27 mouse cellular contexts compared by ENCODE assay signal in the genomic region with DNA sequence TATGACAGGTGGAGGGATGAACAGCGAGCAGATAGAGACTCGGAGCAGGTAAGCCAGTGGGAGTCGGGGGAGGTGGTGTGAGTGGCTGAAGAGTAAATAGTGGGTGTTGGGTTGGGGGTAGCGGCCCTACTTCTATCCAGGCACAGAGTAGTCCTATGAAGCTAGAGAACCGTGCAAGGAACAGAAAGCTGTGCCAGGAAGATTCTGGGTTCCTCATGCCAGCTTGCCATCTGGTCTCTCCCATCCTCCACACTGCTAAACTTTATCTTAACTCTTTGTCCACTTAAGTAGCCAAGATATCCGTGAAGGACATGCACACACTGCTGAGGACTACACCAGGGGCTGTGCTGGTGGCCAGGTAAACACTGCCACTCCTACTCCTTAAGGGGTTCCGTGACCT.
DNase-seq lines count a peak whose midpoint lies in the region; ATAC-seq and TF ChIP-seq lines count a peak whose summit lies in the region.
"Had no signal": no experiment of that assay in that cellular context is flagged by ENCODE, and none has a peak within 500 bp of the region (broad histone marks: within the 10 kb centered on the region; RNA-seq: fewer than 3 reads in every experiment).

No protein-coding gene starts in this region.

- peaks cover 7% of the 10 kb centered on the region for H3K4me1 ChIP-seq in midbrain, postnatal 0 days (ENCODE audit: insufficient read depth, low read length)
- H3K4me1 ChIP-seq in midbrain, embryonic 11.5 days (ENCODE audit: control insufficient read depth, insufficient read depth, low read length) = no peaks in the 10 kb centered on the region
- H3K4me1 ChIP-seq: embryonic facial prominence, embryonic 13.5 days; embryonic facial prominence, embryonic 15.5 days; forebrain, embryonic 10.5 days had no signal

- no peak for DNase-seq in frontal cortex, postnatal 10 days (ENCODE audit: low spot score in 2 of 2)
- peak; percentile 21 for DNase-seq in midbrain, postnatal 0 days (ENCODE audit: low spot score)
- DNase-seq in midbrain, embryonic 11.5 days (ENCODE audit: low spot score, missing footprints) = no peak
- DNase-seq in brain, adult 2 months (ENCODE audit: low read depth, low spot score) = peak; percentile 53
- DNase-seq: adrenal gland, adult 8-10 months; adrenal gland, postnatal 14 days; adrenal gland, postnatal 36 days; B cell, adult 2 months; cerebellum, adult 11 months; cerebellum, adult 18-20 months; cerebellum, adult 8-10 months; cerebellum, adult 9-11 months; cerebellum, postnatal 36 days; embryo, embryonic 11 days had no signal

- ATAC-seq in frontal cortex, adult (ENCODE audit: low TSS enrichment) = peak; percentile 60
- no peak for ATAC-seq in midbrain, postnatal 0 days (ENCODE audit: low FRiP score)
- ATAC-seq in midbrain, embryonic 11.5 days (ENCODE audit: low FRiP score) = no peak
- ATAC-seq: activated CD4-positive, CD25-positive, alpha-beta regulatory T cell, adult 4 months; CD4-positive, CD25-positive, alpha-beta regulatory T cell, adult 4 months; forebrain, embryonic 14.5 days; forebrain, embryonic 16.5 days; Patski had no signal

- H3K9ac ChIP-seq in midbrain, postnatal 0 days (replicated peaks; ENCODE audit: low read length, poor library complexity, severe bottlenecking) = no peak overlapping the region
- H3K9ac ChIP-seq in midbrain, embryonic 11.5 days (ENCODE audit: low read length) = no peak overlapping the region
- H3K9ac ChIP-seq: embryonic facial prominence, embryonic 13.5 days; embryonic facial prominence, embryonic 15.5 days; forebrain, embryonic 12.5 days had no signal

- no peak for TF ChIP-seq CTCF in midbrain, postnatal 0 days (IDR thresholded peaks at IDR 0.05)

- no peaks in the 10 kb centered on the region for H3K9me3 ChIP-seq in midbrain, postnatal 0 days (ENCODE audit: low read length)
- no peaks in the 10 kb centered on the region for H3K9me3 ChIP-seq in midbrain, embryonic 11.5 days (ENCODE audit: control insufficient read depth, low read length)
- H3K9me3 ChIP-seq: embryonic facial prominence, embryonic 13.5 days; embryonic facial prominence, embryonic 15.5 days; forebrain, embryonic 10.5 days; forebrain, embryonic 12.5 days had no signal

- H3K27ac ChIP-seq in midbrain, postnatal 0 days (ENCODE audit: low read depth, low read length) = no peak overlapping the region
- H3K27ac ChIP-seq in midbrain, embryonic 11.5 days (ENCODE audit: low read depth, low read length) = no peak overlapping the region
- H3K27ac ChIP-seq: embryonic facial prominence, embryonic 13.5 days; embryonic facial prominence, embryonic 15.5 days; forebrain, embryonic 10.5 days; forebrain, embryonic 12.5 days had no signal

- WGBS in midbrain, postnatal 0 days = 89% methylated on average over 7 of the region's 7 CpGs
- WGBS in midbrain, embryonic 11.5 days = 89% methylated on average over 7 of the region's 7 CpGs

- no peak overlapping the region for H3K4me2 ChIP-seq in midbrain, postnatal 0 days (ENCODE audit: low read depth, low read length, poor library complexity, severe bottlenecking)
- no peak overlapping the region for H3K4me2 ChIP-seq in midbrain, embryonic 11.5 days
- H3K4me2 ChIP-seq: embryonic facial prominence, embryonic 13.5 days; embryonic facial prominence, embryonic 15.5 days; forebrain, embryonic 12.5 days had no signal

- H3K4me3 ChIP-seq in midbrain, postnatal 0 days (ENCODE audit: low read depth, low read length) = no peak overlapping the region
- H3K4me3 ChIP-seq in midbrain, embryonic 11.5 days (ENCODE audit: low read depth, low read length) = no peak overlapping the region
- H3K4me3 ChIP-seq: embryonic facial prominence, embryonic 13.5 days; embryonic facial prominence, embryonic 15.5 days; erythroblast, embryonic 14.5 days; forebrain, embryonic 10.5 days; forebrain, embryonic 12.5 days had no signal

- no peaks in the 10 kb centered on the region for H3K36me3 ChIP-seq in midbrain, postnatal 0 days (ENCODE audit: insufficient read depth, low read length)
- no peaks in the 10 kb centered on the region for H3K36me3 ChIP-seq in midbrain, embryonic 11.5 days (ENCODE audit: control insufficient read depth, insufficient read depth, low read length)
- H3K36me3 ChIP-seq: embryonic facial prominence, embryonic 13.5 days; embryonic facial prominence, embryonic 15.5 days; forebrain, embryonic 10.5 days; forebrain, embryonic 12.5 days; G1E had no signal

- no peaks in the 10 kb centered on the region for H3K27me3 ChIP-seq in midbrain, postnatal 0 days (ENCODE audit: insufficient read depth, low read length)
- no peaks in the 10 kb centered on the region for H3K27me3 ChIP-seq in midbrain, embryonic 11.5 days (ENCODE audit: control insufficient read depth, insufficient read depth, low read length)
- H3K27me3 ChIP-seq: CH12.LX; embryonic facial prominence, embryonic 13.5 days; embryonic facial prominence, embryonic 15.5 days; forebrain, embryonic 12.5 days; Patski had no signal

Comparison
In these comparisons a context has a peak if more than half of its experiments do, and no peak if none do; other contexts are left out.
1. DNase-seq: peak in midbrain, postnatal 0 days (single experiment) and brain, adult 2 months (single experiment); none in frontal cortex, postnatal 10 days (0 of 2) and midbrain, embryonic 11.5 days (single experiment).